Mouse (Mus musculus) stomach, embryonic 14.5 days (tissue): ENCODE measurements at regions not wholly inside any gene's neighbourhood (a gene's known extent, or its start where the extent isn't known, plus 50 kb on each side); places are given as distances from the start of the nearest gene placed in this dataset.

Experiments used
- ATAC-seq: fragments of 200-750 bp; cut with Nextera tagmentation; 2 replicates; pipeline ENCODE4 v1.8.0; 2017; ENCODE audit warnings: low read depth, moderate TSS enrichment; ENCODE audit not compliant: insufficient number of reproducible peaks, insufficient read depth, low FRiP score
- H3K27ac ChIP-seq: fragments of 300-500 bp; sonication (generic); 2 replicates; pipeline ENCODE4 v1.5.1; 2014; ENCODE audit warnings: mild to moderate bottlenecking, low read length, moderate library complexity, mixed read lengths
- H3K27me3 ChIP-seq: fragments of 300-500 bp; sonication (generic); 2 replicates; pipeline ENCODE4 v1.6.1; 2014; ENCODE audit warnings: low read length, control low read depth, mixed read lengths; ENCODE audit not compliant: control insufficient read depth, insufficient read depth
- H3K36me3 ChIP-seq: fragments of 300-500 bp; sonication (generic); 2 replicates; pipeline ENCODE4 v1.6.1; 2014; ENCODE audit warnings: mild to moderate bottlenecking, control low read depth, low read length, moderate library complexity, mixed read lengths; ENCODE audit not compliant: control insufficient read depth, insufficient read depth
- H3K4me1 ChIP-seq: fragments of 300-500 bp; sonication (generic); 2 replicates; pipeline ENCODE4 v1.6.1; 2014; ENCODE audit warnings: low read length, control low read depth, mixed read lengths; ENCODE audit not compliant: control insufficient read depth, insufficient read depth
- H3K4me2 ChIP-seq: fragments of 300-500 bp; sonication (generic); replicated peaks from 2 replicates; pipeline ENCODE4 v1.6.1; 2014; ENCODE audit warnings: low read depth, low read length, control low read depth
- H3K4me3 ChIP-seq: fragments of 300-500 bp; sonication (generic); 2 replicates; pipeline ENCODE4 v1.5.1; 2014; ENCODE audit warnings: low read depth, low read length, control low read depth
- H3K9ac ChIP-seq: fragments of 300-500 bp; sonication (generic); replicated peaks from 2 replicates; pipeline ENCODE4 v1.6.1; 2014; ENCODE audit warnings: low read depth, mild to moderate bottlenecking, control low read depth, low read length, moderate library complexity, mixed read lengths
- H3K9me3 ChIP-seq: fragments of 300-500 bp; sonication (generic); 2 replicates; pipeline ENCODE4 v1.6.1; 2016; ENCODE audit warnings: low read depth, low read length, control low read depth; ENCODE audit not compliant: control insufficient read depth
- WGBS: fragments of 180-500 bp; shearing (Covaris S2); extraction: QIAGEN DNeasy Blood & Tissue Kit; methylation state at CpG from one replicate; pipeline ENCODE4 v1.1.7; 2014; 5-methylcytosine and 5-hydroxymethylcytosine counted together

- H3K4me1 ChIP-seq, result no peaks in the 10 kb centered on the region
- H3K27ac ChIP-seq, result no peak overlapping the region
- H3K9me3 ChIP-seq, result no peaks in the 10 kb centered on the region
- no peak for ATAC-seq
- H3K9ac ChIP-seq, result no peak overlapping the region
- H3K4me3 ChIP-seq, result no peak overlapping the region
- 84% methylated on average over 13 of the region's 13 CpGs for WGBS
- H3K27me3 ChIP-seq, result no peaks in the 10 kb centered on the region
- H3K36me3 ChIP-seq, result no peaks in the 10 kb centered on the region
- H3K4me2 ChIP-seq, result no peak overlapping the region
These were observed 54.4 kb upstream of the Lrpprc start for GRCm38 (mm10) chr17:84844950-84845349.

- H3K9me3 ChIP-seq, result no peaks in the 10 kb centered on the region
- no peak for ATAC-seq
- WGBS, result 89% methylated on average over 9 of the region's 9 CpGs
- no peak overlapping the region for H3K27ac ChIP-seq
- H3K4me1 ChIP-seq, result no peaks in the 10 kb centered on the region
- no peak overlapping the region for H3K4me3 ChIP-seq
- H3K27me3 ChIP-seq, result no peaks in the 10 kb centered on the region
- no peak overlapping the region for H3K4me2 ChIP-seq
- no peak overlapping the region for H3K9ac ChIP-seq
- no peaks in the 10 kb centered on the region for H3K36me3 ChIP-seq
These were observed 55.6 kb upstream of the Lrpprc start for GRCm38 (mm10) chr17:84846141-84846540.

GRCm38 (mm10) chr17:84848385-84849030, 57.9 kb upstream of the Lrpprc start:
- Histone ChIP-seq H3K4me3 (no peak overlapping the region), H3K27me3 (no peaks in the 10 kb centered on the region), H3K4me2 (no peak overlapping the region), H3K27ac (no peak overlapping the region), H3K36me3 (no peaks in the 10 kb centered on the region), H3K9ac (no peak overlapping the region), H3K4me1 (no peaks in the 10 kb centered on the region), H3K9me3 (no peaks in the 10 kb centered on the region)
- 52% methylated on average over 14 of the region's 14 CpGs for WGBS
- ATAC-seq, result no peak

- H3K4me3 ChIP-seq, result no peak overlapping the region
- WGBS, result 70% methylated on average over 6 of the region's 6 CpGs
- H3K27me3 ChIP-seq, result no peaks in the 10 kb centered on the region
- no peaks in the 10 kb centered on the region for H3K9me3 ChIP-seq
- no peaks in the 10 kb centered on the region for H3K36me3 ChIP-seq
- no peak overlapping the region for H3K4me2 ChIP-seq
- no peaks in the 10 kb centered on the region for H3K4me1 ChIP-seq
- H3K27ac ChIP-seq, result no peak overlapping the region
- no peak for ATAC-seq
- H3K9ac ChIP-seq, result no peak overlapping the region
These were observed 58.4 kb upstream of the Lrpprc start for GRCm38 (mm10) chr17:84849031-84849405.

- H3K4me3 ChIP-seq, result no peak overlapping the region
- ATAC-seq, result no peak
- WGBS, result 77% methylated on average over 5 of the region's 5 CpGs
These were observed 59.9 kb upstream of the Lrpprc start for GRCm38 (mm10) chr17:84850464-84850863.

GRCm38 (mm10) chr17:84850893-84851292, 60.3 kb upstream of the Lrpprc start:
- no peaks in the 10 kb centered on the region for H3K4me1 ChIP-seq
- no peak overlapping the region for H3K4me3 ChIP-seq
- no peak overlapping the region for H3K27ac ChIP-seq
- H3K9me3 ChIP-seq, result no peaks in the 10 kb centered on the region
- H3K9ac ChIP-seq, result no peak overlapping the region
- no peaks in the 10 kb centered on the region for H3K36me3 ChIP-seq
- 81% methylated on average over 5 of the region's 5 CpGs for WGBS
- H3K27me3 ChIP-seq, result no peaks in the 10 kb centered on the region
- no peak for ATAC-seq
- H3K4me2 ChIP-seq, result no peak overlapping the region

More at GRCm38 (mm10) chr17:84850464-84850863, 59.9 kb upstream of the Lrpprc start:
- H3K27me3 ChIP-seq, result no peaks in the 10 kb centered on the region
- H3K4me2 ChIP-seq, result no peak overlapping the region
- no peaks in the 10 kb centered on the region for H3K9me3 ChIP-seq
- no peaks in the 10 kb centered on the region for H3K36me3 ChIP-seq
- no peak overlapping the region for H3K9ac ChIP-seq
- H3K4me1 ChIP-seq, result no peaks in the 10 kb centered on the region
- H3K27ac ChIP-seq, result no peak overlapping the region

GRCm38 (mm10) chr17:84856971-84857370, 66.4 kb upstream of the Lrpprc start:
- 86% methylated on average over 6 of the region's 6 CpGs for WGBS
- Histone ChIP-seq H3K4me1 (no peaks in the 10 kb centered on the region), H3K27me3 (no peaks in the 10 kb centered on the region), H3K9ac (no peak overlapping the region), H3K4me2 (no peak overlapping the region), H3K27ac (no peak overlapping the region), H3K36me3 (no peaks in the 10 kb centered on the region), H3K9me3 (no peaks in the 10 kb centered on the region), H3K4me3 (no peak overlapping the region)
- no peak for ATAC-seq

GRCm38 (mm10) chr17:84858830-84859229, 68.2 kb upstream of the Lrpprc start:
- no peaks in the 10 kb centered on the region for H3K36me3 ChIP-seq
- no peak for ATAC-seq
- WGBS, result 30% methylated on average over 4 of the region's 4 CpGs
- no peak overlapping the region for H3K4me2 ChIP-seq
- no peak overlapping the region for H3K27ac ChIP-seq
- no peak overlapping the region for H3K9ac ChIP-seq
- no peaks in the 10 kb centered on the region for H3K4me1 ChIP-seq
- no peaks in the 10 kb centered on the region for H3K27me3 ChIP-seq
- no peaks in the 10 kb centered on the region for H3K9me3 ChIP-seq
- H3K4me3 ChIP-seq, result no peak overlapping the region

GRCm38 (mm10) chr17:84859916-84860315, 69.3 kb upstream of the Lrpprc start:
- 66% methylated on average over 8 of the region's 8 CpGs for WGBS

More at GRCm38 (mm10) chr17:84859916-84860315, 69.3 kb upstream of the Lrpprc start:
- H3K4me1 ChIP-seq, result no peaks in the 10 kb centered on the region
- no peaks in the 10 kb centered on the region for H3K27me3 ChIP-seq
- no peak overlapping the region for H3K4me2 ChIP-seq
- no peak overlapping the region for H3K27ac ChIP-seq
- no peak overlapping the region for H3K4me3 ChIP-seq
- H3K9me3 ChIP-seq, result no peaks in the 10 kb centered on the region
- no peak for ATAC-seq
- H3K9ac ChIP-seq, result no peak overlapping the region
- H3K36me3 ChIP-seq, result no peaks in the 10 kb centered on the region
